Mouse (Mus musculus): ENCODE data around the gene Arpc1a. TPM values are rescaled to one million over a fixed set of nuclear protein-coding genes. Genes with fewer than 3 reads are reported as not detected.
A peak's percentile ranks its signal among the peaks of the same experiment; 100 is the strongest.
"Not testable (repeated sequence)": the region's sequence is repeated elsewhere in the genome, so short reads cannot be mapped to it uniquely, and the experiment has no call there.

Arpc1a gene
- polyA plus RNA-seq, 1 experiment from 2014 or later = 122 TPM

DNA sequence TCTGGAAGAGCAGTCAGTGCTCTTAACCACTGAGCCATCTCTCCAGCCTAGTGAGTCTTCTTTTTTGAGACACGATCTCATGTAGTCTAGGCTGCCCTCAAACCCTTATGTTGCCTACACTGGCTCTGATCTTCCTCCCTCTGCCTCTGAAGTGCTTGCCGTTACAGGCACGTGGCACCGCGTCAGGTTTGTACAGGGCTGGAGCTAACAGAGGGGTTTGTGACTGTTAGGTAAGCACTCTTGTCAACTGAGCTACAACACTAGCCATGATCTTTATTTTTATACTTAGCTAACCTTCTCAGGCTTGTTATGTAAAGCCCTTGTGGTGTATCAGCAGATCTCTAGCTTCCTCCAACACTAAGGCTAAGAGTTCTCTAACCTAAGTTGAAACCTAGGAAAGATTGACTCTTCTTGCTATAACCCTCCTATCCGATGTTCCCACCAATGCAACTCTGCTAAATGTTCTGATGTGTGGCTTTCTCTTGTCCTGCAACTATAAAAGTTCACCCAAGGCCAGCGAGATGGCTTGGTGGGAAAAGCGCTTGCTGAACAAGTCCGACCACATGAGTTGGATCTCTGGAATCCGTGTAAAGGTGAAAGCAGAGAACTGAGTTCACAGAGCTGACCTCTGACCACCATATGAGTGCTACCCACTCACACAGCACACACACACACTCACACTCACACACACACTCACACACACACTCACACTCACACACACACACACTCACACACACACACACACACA is 1.6 kb upstream of the Arpc1a start:
- no peak overlapping the region for H3K9ac ChIP-seq (ENCODE audit: low read depth, low read length)
- ATAC-seq = no peak
- no peak for TF ChIP-seq CTCF (IDR thresholded peaks at IDR 0.05; ENCODE audit: low read depth)
- H3K36me3 ChIP-seq (ENCODE audit: control insufficient read depth, insufficient read depth) = no peaks in the 10 kb centered on the region
- H3K9me3 ChIP-seq (ENCODE audit: control insufficient read depth) = no peaks in the 10 kb centered on the region
- 76% methylated on average over 10 of the region's 10 CpGs for WGBS
- H3K4me3 ChIP-seq (ENCODE audit: low read depth, low read length) = no peak overlapping the region
- no peak overlapping the region for H3K27ac ChIP-seq (ENCODE audit: low read depth, low read length)
- no peak overlapping the region for H3K4me2 ChIP-seq (replicated peaks; ENCODE audit: low read depth)
- H3K27me3 ChIP-seq (replicated peaks; ENCODE audit: control insufficient read depth, insufficient read depth, low read length) = no peaks in the 10 kb centered on the region
- H3K4me1 ChIP-seq (replicated peaks; ENCODE audit: control insufficient read depth, insufficient read depth, low read length) = no peaks in the 10 kb centered on the region

DNA sequence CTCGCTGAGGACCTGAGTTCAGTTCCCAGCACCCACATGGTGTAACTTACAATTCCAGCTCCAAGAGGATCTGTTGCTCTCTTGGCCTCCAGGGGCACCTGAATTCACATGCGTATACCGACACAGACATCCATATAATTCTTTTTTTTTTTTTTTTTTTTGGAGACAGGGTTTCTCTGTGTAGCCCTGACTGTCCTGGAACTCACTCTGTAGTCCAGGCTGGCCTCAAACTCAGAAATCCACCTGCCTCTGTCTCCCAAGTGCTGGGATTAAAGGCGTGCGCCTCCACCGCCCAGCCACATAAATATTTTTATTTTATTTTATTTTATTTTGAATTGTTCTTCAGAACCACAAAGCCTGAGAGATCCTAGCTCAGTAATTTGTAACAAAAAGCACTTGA is 429 bp upstream of the Arpc1a start:
- not testable (repeated sequence) for H3K9ac ChIP-seq (ENCODE audit: low read depth, low read length); H3K27ac ChIP-seq (ENCODE audit: low read depth, low read length); H3K36me3 ChIP-seq (ENCODE audit: control insufficient read depth, insufficient read depth); H3K9me3 ChIP-seq (ENCODE audit: control insufficient read depth); H3K27me3 ChIP-seq (replicated peaks; ENCODE audit: control insufficient read depth, insufficient read depth, low read length); H3K4me1 ChIP-seq (replicated peaks; ENCODE audit: control insufficient read depth, insufficient read depth, low read length)
- Histone ChIP-seq H3K4me3 (ENCODE audit: low read depth, low read length) (peak overlapping the region; percentile 84), H3K4me2 (replicated peaks; ENCODE audit: low read depth) (peak overlapping the region; percentile 84)
- peak; percentile 5; the same call in 1 of the 2 replicates for ATAC-seq
- WGBS = 42% methylated on average over 6 of the region's 6 CpGs

DNA sequence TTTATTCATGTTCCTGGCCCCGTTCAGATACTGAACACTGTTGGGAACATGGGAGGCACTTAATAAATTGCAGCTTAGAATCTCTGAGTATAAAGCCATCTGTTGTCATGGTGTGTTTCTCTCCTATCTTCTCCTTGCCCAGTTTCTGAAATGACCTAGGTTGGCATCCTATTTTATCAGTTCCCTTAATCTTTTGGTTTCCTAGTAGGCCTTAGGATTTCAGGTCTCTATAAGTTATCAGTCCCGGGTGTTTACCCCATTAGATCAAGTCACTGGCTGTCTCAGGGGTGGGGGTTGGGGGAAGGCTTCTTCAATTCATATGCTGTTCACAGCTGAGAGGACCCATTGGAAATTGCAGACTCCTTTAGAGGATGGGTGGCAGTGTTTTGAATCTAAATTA is 1.2 kb downstream of the Arpc1a start:
- H3K36me3 ChIP-seq (ENCODE audit: control insufficient read depth, insufficient read depth) = peaks cover 5% of the 10 kb centered on the region; the same call in 1 of the 2 replicates
- no peak overlapping the region for H3K27ac ChIP-seq (ENCODE audit: low read depth, low read length)
- H3K9ac ChIP-seq (ENCODE audit: low read depth, low read length) = peak overlapping the region; percentile 85; the same call in 1 of the 2 replicates
- TF ChIP-seq CTCF (IDR thresholded peaks at IDR 0.05; ENCODE audit: low read depth) = no peak
- no peaks in the 10 kb centered on the region for H3K27me3 ChIP-seq (replicated peaks; ENCODE audit: control insufficient read depth, insufficient read depth, low read length)
- WGBS = 28% methylated on average over 2 of the region's 2 CpGs
- no peaks in the 10 kb centered on the region for H3K9me3 ChIP-seq (ENCODE audit: control insufficient read depth)
- H3K4me1 ChIP-seq (replicated peaks; ENCODE audit: control insufficient read depth, insufficient read depth, low read length) = no peaks in the 10 kb centered on the region
- ATAC-seq = no peak
- H3K4me3 ChIP-seq (ENCODE audit: low read depth, low read length) = peak overlapping the region; percentile 84
- peak overlapping the region; percentile 84 for H3K4me2 ChIP-seq (replicated peaks; ENCODE audit: low read depth)

DNA sequence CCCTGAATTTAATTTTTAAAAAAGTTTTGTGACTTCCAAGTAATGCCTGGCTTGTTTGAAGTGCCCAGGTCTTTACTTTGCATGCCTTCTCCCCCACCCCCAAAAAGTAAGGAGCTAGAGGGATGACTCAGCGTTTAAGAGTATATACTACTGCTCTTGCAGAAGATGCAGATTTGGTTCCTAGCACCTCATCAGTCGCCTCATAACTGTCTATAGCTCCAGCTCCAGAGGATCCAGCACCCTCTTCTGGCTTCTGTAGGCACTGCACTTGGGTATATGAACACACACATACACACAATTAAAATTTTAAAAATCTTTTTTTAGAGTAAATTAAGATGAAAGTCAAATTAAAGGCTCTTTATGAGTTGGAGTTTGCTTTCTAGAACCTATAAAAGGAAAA is 4.6 kb downstream of the Arpc1a start:
- H3K27me3 ChIP-seq (replicated peaks; ENCODE audit: control insufficient read depth, insufficient read depth, low read length) = no peaks in the 10 kb centered on the region
- WGBS = 98% methylated on average over 2 of the region's 2 CpGs
- no peak; the same call in 1 of the 2 replicates for TF ChIP-seq CTCF (IDR thresholded peaks at IDR 0.05; ENCODE audit: low read depth)
- H3K4me1 ChIP-seq (replicated peaks; ENCODE audit: control insufficient read depth, insufficient read depth, low read length) = no peaks in the 10 kb centered on the region
- no peak overlapping the region for H3K4me2 ChIP-seq (replicated peaks; ENCODE audit: low read depth)
- H3K9ac ChIP-seq (ENCODE audit: low read depth, low read length) = no peak overlapping the region
- H3K36me3 ChIP-seq (ENCODE audit: control insufficient read depth, insufficient read depth) = peaks cover 21% of the 10 kb centered on the region
- H3K27ac ChIP-seq (ENCODE audit: low read depth, low read length) = no peak overlapping the region
- no peak for ATAC-seq
- no peak overlapping the region for H3K4me3 ChIP-seq (ENCODE audit: low read depth, low read length)
- H3K9me3 ChIP-seq (ENCODE audit: control insufficient read depth) = no peaks in the 10 kb centered on the region

DNA sequence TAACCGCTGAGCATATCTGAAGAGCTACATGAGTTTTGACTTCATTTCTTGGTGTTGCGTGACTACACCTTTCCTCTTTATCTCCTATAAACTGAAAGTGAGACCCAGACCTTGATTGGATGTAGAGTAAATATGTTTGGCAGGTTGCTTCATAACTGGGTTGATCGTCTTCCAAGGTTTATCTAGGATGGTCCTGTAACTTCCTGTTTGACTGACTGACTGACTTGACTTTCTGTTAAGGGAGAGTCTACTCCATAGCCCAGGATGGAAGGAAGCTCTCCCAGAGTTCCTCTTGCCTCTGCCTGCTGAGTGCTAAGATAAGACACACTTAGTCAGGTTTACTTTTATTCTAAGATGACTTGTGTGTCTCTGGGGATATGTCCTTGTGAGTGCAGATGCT is 6.2 kb downstream of the Arpc1a start:
- ATAC-seq = no peak
- no peaks in the 10 kb centered on the region for H3K4me1 ChIP-seq (replicated peaks; ENCODE audit: control insufficient read depth, insufficient read depth, low read length)
- H3K27me3 ChIP-seq (replicated peaks; ENCODE audit: control insufficient read depth, insufficient read depth, low read length) = no peaks in the 10 kb centered on the region
- H3K9ac ChIP-seq (ENCODE audit: low read depth, low read length) = no peak overlapping the region
- no peak overlapping the region for H3K4me2 ChIP-seq (replicated peaks; ENCODE audit: low read depth)
- H3K27ac ChIP-seq (ENCODE audit: low read depth, low read length) = no peak overlapping the region
- no peak overlapping the region for H3K4me3 ChIP-seq (ENCODE audit: low read depth, low read length)
- TF ChIP-seq CTCF (IDR thresholded peaks at IDR 0.05; ENCODE audit: low read depth) = no peak
- H3K9me3 ChIP-seq (ENCODE audit: control insufficient read depth) = no peaks in the 10 kb centered on the region
- 55% methylated on average over 3 of the region's 3 CpGs for WGBS
- peaks cover 37% of the 10 kb centered on the region for H3K36me3 ChIP-seq (ENCODE audit: control insufficient read depth, insufficient read depth)

DNA sequence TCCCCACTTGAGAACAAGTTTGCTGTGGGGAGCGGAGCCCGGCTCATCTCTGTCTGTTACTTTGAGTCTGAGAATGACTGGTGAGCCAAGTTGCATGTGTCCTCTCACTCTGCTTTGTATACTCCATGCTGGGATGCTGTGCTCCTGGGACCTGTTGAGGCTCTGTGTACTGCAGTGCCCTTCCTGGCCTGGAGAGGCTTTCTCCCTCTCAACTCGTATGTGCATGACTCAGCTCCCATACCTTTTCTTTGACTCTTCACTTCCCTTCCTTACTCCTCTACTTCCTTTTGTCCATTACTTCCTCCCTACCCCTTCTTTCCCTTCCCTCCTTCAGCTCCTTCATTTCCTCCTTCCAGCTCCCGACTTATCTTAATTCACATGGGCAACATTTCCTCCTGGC is 12.6 kb downstream of the Arpc1a start:
- Histone ChIP-seq H3K27me3 (replicated peaks; ENCODE audit: control insufficient read depth, insufficient read depth, low read length) (no peaks in the 10 kb centered on the region), H3K4me3 (ENCODE audit: low read depth, low read length) (no peak overlapping the region), H3K4me2 (replicated peaks; ENCODE audit: low read depth) (no peak overlapping the region), H3K9me3 (ENCODE audit: control insufficient read depth) (no peaks in the 10 kb centered on the region), H3K9ac (ENCODE audit: low read depth, low read length) (no peak overlapping the region), H3K36me3 (ENCODE audit: control insufficient read depth, insufficient read depth) (peaks cover 88% of the 10 kb centered on the region), H3K4me1 (replicated peaks; ENCODE audit: control insufficient read depth, insufficient read depth, low read length) (no peaks in the 10 kb centered on the region), H3K27ac (ENCODE audit: low read depth, low read length) (no peak overlapping the region)
- WGBS = 84% methylated on average over 4 of the region's 4 CpGs
- no peak for TF ChIP-seq CTCF (IDR thresholded peaks at IDR 0.05; ENCODE audit: low read depth)
- no peak for ATAC-seq
